Comparison of ENCODE assay signal across 9 mouse cellular contexts in the genomic region with DNA sequence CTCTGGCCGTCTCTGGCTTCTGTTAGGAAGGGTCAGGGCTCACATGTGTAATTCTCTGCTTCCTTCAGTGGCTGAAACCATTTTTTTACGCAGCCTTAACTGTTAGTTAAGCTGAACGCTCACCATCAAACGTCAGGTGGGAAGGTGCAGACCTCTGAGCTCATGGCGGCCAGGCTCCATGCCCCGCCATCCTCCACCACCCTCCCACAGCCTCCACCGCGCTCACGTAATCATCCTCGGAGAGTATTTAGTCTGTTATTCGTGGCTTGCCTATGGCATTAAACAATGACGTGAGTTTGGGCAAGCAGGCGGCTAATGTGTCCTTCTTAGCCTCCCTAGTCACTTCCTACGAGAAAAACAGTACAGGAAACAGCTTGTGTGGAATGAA.
DNase-seq lines count a peak whose midpoint lies in the region; ATAC-seq lines count a peak whose summit lies in the region.
"Had no signal": no experiment of that assay in that cellular context is flagged by ENCODE, and none has a peak within 500 bp of the region (broad histone marks: within the 10 kb centered on the region; RNA-seq: fewer than 3 reads in every experiment).

No protein-coding gene starts in this region.

- H3K4me1 ChIP-seq in embryonic facial prominence, embryonic 14.5 days (ENCODE audit: control insufficient read depth, insufficient read depth, low read length) = peaks cover 27% of the 10 kb centered on the region; the same call in 1 of the 2 replicates
- H3K4me1 ChIP-seq in hindbrain, embryonic 12.5 days = peaks cover 16% of the 10 kb centered on the region
- no peaks in the 10 kb centered on the region for H3K4me1 ChIP-seq in midbrain, embryonic 14.5 days (ENCODE audit: control insufficient read depth, insufficient read depth, low read length)

- intact Hi-C loops in left cerebral cortex, postnatal 36 days (cut with DNase I) = no loop called here

- H3K4me2 ChIP-seq in embryonic facial prominence, embryonic 14.5 days (ENCODE audit: low read depth, low read length) = peak overlapping the region; percentile 50
- peak overlapping the region; percentile 39 for H3K4me2 ChIP-seq in hindbrain, embryonic 12.5 days (replicated peaks)
- peak overlapping the region; percentile 36 for H3K4me2 ChIP-seq in midbrain, embryonic 14.5 days (ENCODE audit: low read length)

- 36% methylated on average over 14 of the region's 14 CpGs for WGBS in embryonic facial prominence, embryonic 14.5 days
- WGBS in hindbrain, embryonic 12.5 days = 66% methylated on average over 14 of the region's 14 CpGs
- WGBS in midbrain, embryonic 14.5 days = 64% methylated on average over 14 of the region's 14 CpGs

- 0 out of 2 replicates have a peak overlapping the region, but pooled peaks have one; percentile 7 for H3K4me3 ChIP-seq in embryonic facial prominence, embryonic 14.5 days (ENCODE audit: low read depth, low read length)
- H3K4me3 ChIP-seq in hindbrain, embryonic 12.5 days = no peak overlapping the region
- no peak overlapping the region for H3K4me3 ChIP-seq in midbrain, embryonic 14.5 days (replicated peaks; ENCODE audit: low read depth, low read length)
- H3K4me3 ChIP-seq: myocyte had no signal

- H3K27ac ChIP-seq in embryonic facial prominence, embryonic 14.5 days (replicated peaks; ENCODE audit: low read depth, low read length) = no peak overlapping the region
- no peak overlapping the region for H3K27ac ChIP-seq in hindbrain, embryonic 12.5 days
- H3K27ac ChIP-seq in midbrain, embryonic 14.5 days (replicated peaks; ENCODE audit: low read depth, low read length) = no peak overlapping the region

- peak overlapping the region; percentile 35; the same call in 1 of the 2 replicates for H3K9ac ChIP-seq in embryonic facial prominence, embryonic 14.5 days (ENCODE audit: low read depth, low read length)
- no peak overlapping the region for H3K9ac ChIP-seq in hindbrain, embryonic 12.5 days
- H3K9ac ChIP-seq in midbrain, embryonic 14.5 days (replicated peaks; ENCODE audit: low read length) = no peak overlapping the region

- H3K36me3 ChIP-seq in embryonic facial prominence, embryonic 14.5 days (ENCODE audit: control insufficient read depth, insufficient read depth, low read length) = peaks cover 2% of the 10 kb centered on the region; the same call in 1 of the 2 replicates
- peaks cover 1% of the 10 kb centered on the region; the same call in 1 of the 2 replicates for H3K36me3 ChIP-seq in hindbrain, embryonic 12.5 days
- H3K36me3 ChIP-seq in midbrain, embryonic 14.5 days (ENCODE audit: control insufficient read depth, insufficient read depth, low read length) = no peaks in the 10 kb centered on the region

- H3K9me3 ChIP-seq in embryonic facial prominence, embryonic 14.5 days (ENCODE audit: control insufficient read depth, low read length) = 0 out of 2 replicates have a peak, but pooled peaks cover 4% of the 10 kb centered on the region
- H3K9me3 ChIP-seq in hindbrain, embryonic 12.5 days (replicated peaks) = no peaks in the 10 kb centered on the region
- no peaks in the 10 kb centered on the region for H3K9me3 ChIP-seq in midbrain, embryonic 14.5 days (ENCODE audit: control insufficient read depth, low read length)

- no peaks in the 10 kb centered on the region for H3K27me3 ChIP-seq in embryonic facial prominence, embryonic 14.5 days (replicated peaks; ENCODE audit: control insufficient read depth, insufficient read depth, low read length)
- H3K27me3 ChIP-seq in hindbrain, embryonic 12.5 days = peaks cover 10% of the 10 kb centered on the region; the same call in 1 of the 2 replicates
- H3K27me3 ChIP-seq in midbrain, embryonic 14.5 days (ENCODE audit: control insufficient read depth, insufficient read depth, low read length) = no peaks in the 10 kb centered on the region

- no peak for ATAC-seq in embryonic facial prominence, embryonic 14.5 days (ENCODE audit: low read depth)
- no peak for ATAC-seq in hindbrain, embryonic 12.5 days (ENCODE audit: low FRiP score)
- ATAC-seq in midbrain, embryonic 14.5 days (ENCODE audit: low FRiP score, low TSS enrichment) = no peak
- ATAC-seq in activated CD4-positive, CD25-positive, alpha-beta regulatory T cell, adult 4 months = no peak

- DNase-seq in left cerebral cortex, adult 18-20 months (ENCODE audit: low spot score in 2 of 2) = peak; percentile 9 to 51
- DNase-seq in left cerebral cortex, postnatal 36 days (ENCODE audit: low spot score in 2 of 2) = no peak
- DNase-seq in embryonic facial prominence, embryonic 14.5 days (ENCODE audit: low spot score) = no peak
- no peak for DNase-seq in midbrain, embryonic 14.5 days
- DNase-seq in urinary bladder, postnatal 10 days (ENCODE audit: low spot score) = no peak
- DNase-seq in kidney, adult 9 months = no peak

Comparison
In these comparisons a context has a peak if more than half of its experiments do, and no peak if none do; other contexts are left out.
1. DNase-seq: peak in left cerebral cortex, adult 18-20 months (2 of 2); none in left cerebral cortex, postnatal 36 days (0 of 2), embryonic facial prominence, embryonic 14.5 days (single experiment), midbrain, embryonic 14.5 days (single experiment), urinary bladder, postnatal 10 days (single experiment) and kidney, adult 9 months (single experiment).
2. Peak in every context shown above with its lines, with median percentiles within 50 percentile points of each other: H3K4me2 ChIP-seq.